In genomic region chr10:81050645-81051044, GRCm38 (mm10) we compare ENCODE assay signal across 9 mouse cellular contexts. TPM values are rescaled to one million over a fixed set of nuclear protein-coding genes. Genes with fewer than 3 reads are reported as not detected.
DNase-seq lines count a peak whose midpoint lies in the region; ATAC-seq and TF ChIP-seq lines count a peak whose summit lies in the region.
"Had no signal": no experiment of that assay in that cellular context is flagged by ENCODE, and none has a peak within 500 bp of the region (broad histone marks: within the 10 kb centered on the region; RNA-seq: fewer than 3 reads in every experiment).

No protein-coding gene starts in this region.

- DNase-seq in adrenal gland, postnatal 14 days = peak; percentile 52
- DNase-seq in adrenal gland, adult 8-10 months = no peak
- DNase-seq in lung, adult 2 months = no peak
- no peak for DNase-seq in lung, adult 18-20 months
- no peak for DNase-seq in embryonic facial prominence, embryonic 14.5 days (ENCODE audit: low spot score)
- peak; percentile 57 for DNase-seq in splenic B cell, adult 2 months (ENCODE audit: low read depth, low spot score)
- DNase-seq in frontal cortex, postnatal 25 days (ENCODE audit: low spot score in 2 of 2) = no peak
- DNase-seq in left cerebral cortex, postnatal 4 days = no peak

- H3K36me3 ChIP-seq in embryonic facial prominence, embryonic 14.5 days (ENCODE audit: control insufficient read depth, insufficient read depth, low read length) = peaks cover 72% of the 10 kb centered on the region
- H3K36me3 ChIP-seq in splenic B cell, adult 2 months (ENCODE audit: control insufficient read depth, insufficient read depth, low read length, poor library complexity, severe bottlenecking) = peaks cover 8% of the 10 kb centered on the region

- no peaks in the 10 kb centered on the region for H3K9me3 ChIP-seq in embryonic facial prominence, embryonic 14.5 days (ENCODE audit: control insufficient read depth, low read length)
- H3K9me3 ChIP-seq: hindbrain, embryonic 15.5 days had no signal

- H3K4me3 ChIP-seq in lung, adult 2 months (replicated peaks; ENCODE audit: extremely low read depth, low read depth, low read length) = no peak overlapping the region
- no peak overlapping the region for H3K4me3 ChIP-seq in embryonic facial prominence, embryonic 14.5 days (ENCODE audit: low read depth, low read length)
- H3K4me3 ChIP-seq: hindbrain, embryonic 15.5 days had no signal

- H3K4me1 ChIP-seq in lung, adult 2 months (ENCODE audit: control insufficient read depth, insufficient read depth, low read length) = no peaks in the 10 kb centered on the region
- H3K4me1 ChIP-seq in embryonic facial prominence, embryonic 14.5 days (ENCODE audit: control insufficient read depth, insufficient read depth, low read length) = no peaks in the 10 kb centered on the region
- H3K4me1 ChIP-seq: hindbrain, embryonic 15.5 days had no signal

- 0 out of 2 replicates have a peak overlapping the region, but pooled peaks have one; percentile 14 for H3K9ac ChIP-seq in embryonic facial prominence, embryonic 14.5 days (ENCODE audit: low read depth, low read length)
- H3K9ac ChIP-seq: hindbrain, embryonic 15.5 days had no signal

- intact Hi-C loops in left cerebral cortex, postnatal 4 days (cut with DNase I) = no loop called here

- H3K27ac ChIP-seq in embryonic facial prominence, embryonic 14.5 days (replicated peaks; ENCODE audit: low read depth, low read length) = no peak overlapping the region
- H3K27ac ChIP-seq: hindbrain, embryonic 15.5 days had no signal

- no peak for ATAC-seq in embryonic facial prominence, embryonic 14.5 days (ENCODE audit: low read depth)

- no peaks in the 10 kb centered on the region for H3K27me3 ChIP-seq in embryonic facial prominence, embryonic 14.5 days (replicated peaks; ENCODE audit: control insufficient read depth, insufficient read depth, low read length)
- H3K27me3 ChIP-seq in splenic B cell, adult 2 months (ENCODE audit: control insufficient read depth, insufficient read depth, low read length, poor library complexity, severe bottlenecking) = no peaks in the 10 kb centered on the region
- H3K27me3 ChIP-seq: hindbrain, embryonic 15.5 days had no signal

- TF ChIP-seq CTCF in lung, adult 2 months (IDR thresholded peaks at IDR 0.05; ENCODE audit: insufficient read depth, low read length) = peak; percentile 41

- H3K4me2 ChIP-seq in embryonic facial prominence, embryonic 14.5 days (ENCODE audit: low read depth, low read length) = no peak overlapping the region
- H3K4me2 ChIP-seq: hindbrain, embryonic 15.5 days had no signal

- WGBS in lung, adult 2 months = 80% methylated on average over 4 of the region's 4 CpGs
- WGBS in embryonic facial prominence, embryonic 14.5 days = 93% methylated on average over 4 of the region's 4 CpGs

- no peak for TF ChIP-seq POLR2A in lung, adult 2 months (IDR thresholded peaks at IDR 0.05; ENCODE audit: borderline replicate concordance, extremely low read depth, low read depth, low read length)

RNA-seq across cellular contexts. Expression of gene Sgta, which starts 9.3 kb away (rescaled TPM):
- 212 and 215 TPM in 2 replicates for total RNA-seq in adrenal gland, postnatal 14 days (2021)
- total RNA-seq in adrenal gland, adult 8-10 months (2022) = 100 to 1,000 TPM; 185 to 247 (median 197) TPM
- 182 and 183 TPM in 2 replicates for polyA plus RNA-seq in lung, adult 2 months (2012; rRNA removed)
- 163 and 179 TPM in 2 replicates for polyA plus RNA-seq in embryonic facial prominence, embryonic 14.5 days (2014; fragmentation: Nextera tagmentation; extraction: Ambion mirVana)
- 100 to 1,000 TPM; 193 to 199 TPM for total RNA-seq in left cerebral cortex, postnatal 4 days (2021)

RNA-seq across cellular contexts. Expression of gene Slc39a3, which starts 13.4 kb away (rescaled TPM):
- total RNA-seq in adrenal gland, postnatal 14 days (2021) = 30.3 and 30.5 TPM in 2 replicates
- 10 to 100 TPM; 50.7 to 86.9 (median 66.5) TPM for total RNA-seq in adrenal gland, adult 8-10 months (2022)
- polyA plus RNA-seq in lung, adult 2 months (2012; rRNA removed) = 44.2 and 46.9 TPM in 2 replicates
- 11.9 and 15.4 TPM in 2 replicates for polyA plus RNA-seq in embryonic facial prominence, embryonic 14.5 days (2014; fragmentation: Nextera tagmentation; extraction: Ambion mirVana)
- 10 to 100 TPM; 57.8 to 59.8 TPM for total RNA-seq in left cerebral cortex, postnatal 4 days (2021)

RNA-seq across cellular contexts. Expression of gene Thop1, which starts 19.2 kb away (rescaled TPM):
- total RNA-seq in adrenal gland, postnatal 14 days (2021) = 56.0 and 60.6 TPM in 2 replicates
- total RNA-seq in adrenal gland, adult 8-10 months (2022) = 10 to 100 TPM; 43.6 to 59.2 (median 45.7) TPM
- 31.7 and 59.6 TPM in 2 replicates for polyA plus RNA-seq in lung, adult 2 months (2012; rRNA removed)
- 61.7 and 62.9 TPM in 2 replicates for polyA plus RNA-seq in embryonic facial prominence, embryonic 14.5 days (2014; fragmentation: Nextera tagmentation; extraction: Ambion mirVana)
- 10 to 100 TPM; 53.6 to 56.5 TPM for total RNA-seq in left cerebral cortex, postnatal 4 days (2021)

RNA-seq across cellular contexts. Expression of gene Diras1, which starts 25.2 kb away (rescaled TPM):
- total RNA-seq in adrenal gland, postnatal 14 days (2021) = 2.1 and 2.3 TPM in 2 replicates
- 1 to 10 TPM; 3.6 to 6.5 (median 4.4) TPM for total RNA-seq in adrenal gland, adult 8-10 months (2022)
- polyA plus RNA-seq in lung, adult 2 months (2012; rRNA removed) = 0.03 TPM in 1 of 2 replicates, not detected in the other
- 0.95 and 1.1 TPM in 2 replicates for polyA plus RNA-seq in embryonic facial prominence, embryonic 14.5 days (2014; fragmentation: Nextera tagmentation; extraction: Ambion mirVana)
- total RNA-seq in left cerebral cortex, postnatal 4 days (2021) = 100 to 1,000 TPM; 104 to 111 TPM

RNA-seq across cellular contexts. Expression of gene Gng7, which starts 35.9 kb away (rescaled TPM):
- 5.9 and 6.2 TPM in 2 replicates for total RNA-seq in adrenal gland, postnatal 14 days (2021)
- 10 to 100 TPM in 2 of 4 experiments, 1 to 10 TPM in 2; 9.4 to 16.6 (median 12.9) TPM for total RNA-seq in adrenal gland, adult 8-10 months (2022)
- 2.6 and 3.0 TPM in 2 replicates for polyA plus RNA-seq in lung, adult 2 months (2012; rRNA removed)
- polyA plus RNA-seq in embryonic facial prominence, embryonic 14.5 days (2014; fragmentation: Nextera tagmentation; extraction: Ambion mirVana) = 5.9 and 8.7 TPM in 2 replicates
- 100 to 1,000 TPM in 1 of 2 experiments, 10 to 100 TPM in 1; 96.7 to 106 TPM for total RNA-seq in left cerebral cortex, postnatal 4 days (2021)

Comparison
In these comparisons a context has a peak if more than half of its experiments do, and no peak if none do; other contexts are left out.
1. DNase-seq: peak in adrenal gland, postnatal 14 days (single experiment) and splenic B cell, adult 2 months (single experiment); none in adrenal gland, adult 8-10 months (single experiment), lung, adult 2 months (single experiment), lung, adult 18-20 months (0 of 2), embryonic facial prominence, embryonic 14.5 days (single experiment), frontal cortex, postnatal 25 days (0 of 2) and left cerebral cortex, postnatal 4 days (single experiment).